Mouse (Mus musculus): ENCODE measurements around the gene B3gnt6. TPM values are rescaled to one million over a fixed set of nuclear protein-coding genes. Genes with fewer than 3 reads are reported as not detected.

The B3gnt6 gene
- total RNA-seq, 2 experiments from 2014 or later: not detected

DNA sequence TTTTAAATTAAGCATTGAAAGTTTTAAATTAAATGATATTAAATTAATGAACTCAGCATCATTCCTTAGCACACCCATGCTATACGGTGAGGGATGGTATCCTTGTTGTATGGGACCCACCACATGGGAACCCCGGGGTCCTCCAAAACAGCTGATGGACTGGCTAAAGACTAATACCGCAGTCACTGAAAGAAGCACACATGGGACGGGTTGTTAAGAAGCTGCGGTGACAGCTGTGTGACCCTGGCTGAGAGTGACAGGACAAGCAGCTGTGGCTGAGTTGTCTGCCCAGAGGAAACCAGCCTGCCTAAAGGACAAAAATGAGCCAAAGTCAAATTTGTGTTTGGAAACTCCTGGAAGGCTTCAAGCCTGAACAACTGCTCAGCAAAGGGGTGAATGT lies 45.4 kb downstream of the B3gnt6 start:
- DNase-seq: no peak

GRCm38 (mm10) chr7:98153345-98153744 lies 45.9 kb downstream of the B3gnt6 start:
- intact Hi-C loops (cut with DNase I): no loop called here
- no peak for DNase-seq

More for the DNA sequence above, 45.4 kb downstream of the B3gnt6 start:
- intact Hi-C loops (cut with DNase I): loop anchor here (1.0 kb wide), 1 partner anchor 187 kb away; no protein-coding TSS in a partner anchor

DNA sequence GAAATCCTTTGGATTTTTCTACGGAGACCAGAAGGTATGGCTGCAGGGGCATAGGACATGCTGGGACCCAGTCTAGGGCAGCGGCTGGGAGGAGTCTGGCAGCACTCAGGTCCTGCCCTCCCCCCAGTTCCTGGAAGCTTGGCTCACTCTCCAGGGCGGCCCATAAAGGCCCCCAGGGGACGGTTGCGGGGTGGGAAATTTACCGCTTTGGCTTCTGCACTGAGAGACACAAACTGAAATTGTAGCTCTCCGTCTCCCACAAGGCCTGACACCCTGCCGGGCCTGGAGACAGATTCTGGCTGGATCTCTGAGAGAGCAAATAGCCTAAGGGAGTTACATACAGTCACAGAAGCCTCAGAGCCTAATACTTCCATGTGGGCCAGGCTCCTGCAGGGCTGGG lies 46.9 kb downstream of the B3gnt6 start:
- intact Hi-C loops (cut with DNase I): no loop called here
- DNase-seq: peak in 1 of 2 experiments; percentile 23

GRCm38 (mm10) chr7:98150525-98150924 lies 48.8 kb downstream of the B3gnt6 start:
- no peak for DNase-seq
- intact Hi-C loops (cut with DNase I): no loop called here

DNA sequence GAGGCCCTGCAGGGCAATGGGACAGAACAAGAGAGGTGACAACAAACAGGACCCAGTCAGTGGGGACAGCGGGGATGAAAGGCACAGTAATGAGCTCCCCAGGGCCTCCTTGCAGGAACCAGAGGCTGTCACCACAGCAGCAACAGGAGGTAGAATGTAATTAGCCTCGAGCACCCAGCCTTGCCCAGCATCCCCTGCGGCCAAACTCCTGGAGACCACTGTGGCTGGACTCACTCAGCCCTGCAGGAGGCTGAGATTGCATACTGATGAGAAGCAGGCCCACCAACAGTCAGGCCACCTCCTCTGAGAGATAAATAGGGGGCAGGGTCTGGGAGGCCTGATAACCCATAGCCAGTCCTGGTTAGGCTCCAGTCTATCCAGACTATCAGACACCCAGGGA lies 49.5 kb downstream of the B3gnt6 start:
- intact Hi-C loops (cut with DNase I): no loop called here
- DNase-seq: no peak

- DNase-seq: no peak
- intact Hi-C loops (cut with DNase I): no loop called here
These were observed 50.4 kb downstream of the B3gnt6 start for GRCm38 (mm10) chr7:98148721-98149407.

DNA sequence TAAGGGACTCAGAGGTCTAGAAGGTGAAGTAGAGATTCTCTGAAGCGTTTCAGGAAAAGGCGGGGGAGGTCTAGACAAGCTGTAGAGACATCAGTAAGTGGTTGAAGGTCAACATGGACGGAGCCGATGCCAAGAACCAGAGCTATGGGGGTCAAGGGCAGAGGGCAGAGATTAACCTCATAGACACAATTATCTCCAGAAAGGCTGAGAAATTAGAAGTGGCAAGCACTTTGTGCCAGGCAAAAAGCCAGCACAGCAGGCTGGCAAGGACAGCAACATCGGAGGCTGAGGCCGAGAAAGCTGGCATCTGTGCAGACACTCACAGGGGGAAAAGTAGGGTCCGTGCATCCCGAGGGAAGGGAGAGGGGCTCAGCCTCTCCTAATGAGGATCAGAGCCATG lies 51.5 kb downstream of the B3gnt6 start:
- intact Hi-C loops (cut with DNase I): no loop called here
- DNase-seq: peak; percentile 17 to 20

GRCm38 (mm10) chr7:98146447-98146845 lies 52.8 kb downstream of the B3gnt6 start:
- intact Hi-C loops (cut with DNase I): no loop called here
- DNase-seq: no peak

- intact Hi-C loops (cut with DNase I): no loop called here
- DNase-seq: no peak
These were observed 53.3 kb downstream of the B3gnt6 start for GRCm38 (mm10) chr7:98145842-98146446.

DNA sequence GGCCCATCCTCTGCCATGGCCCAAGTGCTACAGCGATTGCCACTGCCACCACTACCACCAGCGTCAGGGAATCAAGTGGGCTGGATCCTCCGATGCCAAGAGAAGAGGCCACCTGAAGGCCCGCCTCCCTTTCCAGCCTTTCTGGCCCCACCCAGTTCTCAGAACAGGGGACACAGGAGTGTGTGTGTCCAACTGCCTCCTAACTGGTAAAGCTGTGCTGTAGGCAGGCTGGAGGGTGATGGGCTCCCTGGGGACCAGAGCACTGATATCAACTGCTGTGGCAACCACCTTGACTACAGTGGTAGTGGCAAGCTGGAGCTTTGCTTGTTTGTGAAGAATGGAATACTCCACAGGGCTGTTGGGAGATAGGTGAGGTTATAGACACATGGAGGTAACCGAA lies 53.9 kb downstream of the B3gnt6 start, which contains the start of gene Omp:
TSS of gene Omp (minus strand) at position 101 of the 400 bp plus-strand sequence.
- no peak for DNase-seq
- intact Hi-C loops (cut with DNase I): no loop called here

DNA sequence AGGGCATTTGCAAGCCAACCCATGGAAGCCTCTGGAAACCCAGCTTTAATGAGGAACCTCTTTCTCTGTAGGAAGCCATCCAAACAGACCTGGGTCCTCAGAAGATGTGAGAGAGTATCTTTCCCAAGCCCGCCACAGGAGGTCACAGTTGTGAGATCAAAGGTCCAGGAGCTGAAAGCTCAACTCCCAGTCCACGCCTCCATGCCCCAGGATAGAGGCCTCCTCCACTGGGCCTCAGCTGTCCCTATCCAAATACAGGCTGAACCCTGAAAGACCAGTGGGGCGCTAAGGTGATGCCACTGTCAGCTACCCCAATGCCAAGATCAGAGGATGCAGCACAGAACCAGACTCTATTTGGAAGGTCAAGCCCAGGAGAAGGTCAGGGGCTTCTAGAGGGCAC lies 56.6 kb downstream of the B3gnt6 start:
- intact Hi-C loops (cut with DNase I): no loop called here
- DNase-seq: no peak

Other genes starting within 250 kb of the B3gnt6 start
- gene Myo7a, start 80.0 kb downstream of the B3gnt6 start, total RNA-seq (2021): 1 to 10 TPM; 4.2 to 4.6 TPM
- gene Omp, start 54.0 kb downstream of the B3gnt6 start, total RNA-seq (2021): under 1 TPM; 0.12 to 0.14 TPM
- gene Capn5, start 21.2 kb downstream of the B3gnt6 start, total RNA-seq (2021): 1 to 10 TPM; 1.9 to 3.0 TPM
- gene Acer3, start 121.7 kb upstream of the B3gnt6 start, total RNA-seq (2021): 10 to 100 TPM; 15.7 to 16.0 TPM
- 1 to 10 TPM; 6.5 TPM for gene Tsku, start 161.8 kb upstream of the B3gnt6 start, total RNA-seq (2021)
- gene Gucy2d, start 240.9 kb upstream of the B3gnt6 start, total RNA-seq (2021): under 1 TPM; 0.12 to 0.41 TPM